Mouse (Mus musculus): ENCODE measurements around the gene Pih1h3b. TPM values are rescaled to one million over a fixed set of nuclear protein-coding genes. Genes with fewer than 3 reads are reported as not detected.

Pih1h3b gene
- not detected for total RNA-seq (2023)

GRCm38 (mm10) chrX:140062135-140062975 lies at the start of gene Pih1h3b, which contains the start of gene Nup62cl:
TSS of gene Pih1h3b (plus strand) at chrX:140062879.
TSS of gene Nup62cl (minus strand) at chrX:140062712.

Other genes with a start within 250 kb of the Pih1h3b start
- 1 to 10 TPM in 1 of 2 experiments, under 1 TPM in 1; 0.15 to 1.1 TPM for gene Morc4, start 191.2 kb upstream of the Pih1h3b start, total RNA-seq (2023)
- 1 to 10 TPM; 7.9 to 9.4 TPM for gene Rbm41, start 64.3 kb upstream of the Pih1h3b start, total RNA-seq (2023)
- gene Nup62cl, start 167 bp upstream of the Pih1h3b start, total RNA-seq (2023) = not detected

Measured in neutrophil, adult 83 days (primary cell).